Mouse (Mus musculus) heart, postnatal 36 days (tissue): ENCODE measurements around the gene Ap3d1. TPM values are rescaled to one million over a fixed set of nuclear protein-coding genes. Genes with fewer than 3 reads are reported as not detected.

Experiments used
- DNase-seq, 2 experiments: peaks; one replicate each; pipeline ENCODE4 v3.0.0; 2021 to 2022
- intact Hi-C: fragments of 180-260 bp; cut with DNase I; formaldehyde crosslinking; loops from one replicate; pipeline ENCODE4 v1.15.1; 2025
- total RNA-seq, 2 experiments: library from RNA; stranded (reverse); gene quantifications; 2 replicates each; pipeline ENCODE4 v1.2.3; 2021

Ap3d1 gene
- total RNA-seq = 10 to 100 TPM; 35.1 to 43.5 TPM

- DNase-seq = peak; percentile 97 to 98
- intact Hi-C loops = no loop called here
Observed at GRCm38 (mm10) chr10:80742180-80742978, at the start of gene Ap3d1. Gene Ap3d1 (minus strand): TSS chr10:80742264.

GRCm38 (mm10) chr10:80791476-80792174, 49.6 kb upstream of the Ap3d1 start:
- intact Hi-C loops = no loop called here
- no peak for DNase-seq

GRCm38 (mm10) chr10:80790761-80791404, 48.8 kb upstream of the Ap3d1 start:
- no peak for DNase-seq
- intact Hi-C loops = no loop called here

GRCm38 (mm10) chr10:80787517-80787916, 45.5 kb upstream of the Ap3d1 start:
- DNase-seq = no peak
- intact Hi-C loops = no loop called here

GRCm38 (mm10) chr10:80785963-80786362, 43.9 kb upstream of the Ap3d1 start:
- no peak for DNase-seq
- intact Hi-C loops = no loop called here

GRCm38 (mm10) chr10:80784871-80785270, 42.8 kb upstream of the Ap3d1 start:
- peak in 1 of 2 experiments; percentile 46 for DNase-seq
- intact Hi-C loops = no loop called here

- no peak for DNase-seq
- intact Hi-C loops = no loop called here
Observed at GRCm38 (mm10) chr10:80784302-80784701, 42.2 kb upstream of the Ap3d1 start.

- intact Hi-C loops = no loop called here
- DNase-seq = no peak
Observed at GRCm38 (mm10) chr10:80779565-80779964, 37.5 kb upstream of the Ap3d1 start.

GRCm38 (mm10) chr10:80777123-80777522, 35.1 kb upstream of the Ap3d1 start:
- intact Hi-C loops = no loop called here
- DNase-seq = no peak

- intact Hi-C loops = no loop called here
- DNase-seq = no peak
Observed at GRCm38 (mm10) chr10:80776358-80776869, 34.4 kb upstream of the Ap3d1 start.

GRCm38 (mm10) chr10:80775731-80776130, 33.7 kb upstream of the Ap3d1 start:
- intact Hi-C loops = no loop called here

GRCm38 (mm10) chr10:80774981-80775380, 32.9 kb upstream of the Ap3d1 start:
- no peak for DNase-seq
- intact Hi-C loops = loop anchor here (1.0 kb wide), 2 partner anchors 17 to 28 kb away; no protein-coding TSS in a partner anchor

More at GRCm38 (mm10) chr10:80775731-80776130, 33.7 kb upstream of the Ap3d1 start:
- DNase-seq = no peak

- intact Hi-C loops = loop anchor here (1.0 kb wide), 2 partner anchors 16 to 27 kb away; no protein-coding TSS in a partner anchor
- DNase-seq = peak; percentile 83 to 85
Observed at GRCm38 (mm10) chr10:80774549-80774948, 32.5 kb upstream of the Ap3d1 start.

GRCm38 (mm10) chr10:80773816-80774215, 31.8 kb upstream of the Ap3d1 start:
- intact Hi-C loops = loop anchor here (1.0 kb wide), 2 partner anchors 16 to 27 kb away; no protein-coding TSS in a partner anchor

GRCm38 (mm10) chr10:80768365-80768764, 26.3 kb upstream of the Ap3d1 start:
- no peak for DNase-seq
- intact Hi-C loops = no loop called here

More at GRCm38 (mm10) chr10:80773816-80774215, 31.8 kb upstream of the Ap3d1 start:
- no peak for DNase-seq

GRCm38 (mm10) chr10:80766161-80766815, 24.2 kb upstream of the Ap3d1 start:
- DNase-seq = no peak
- intact Hi-C loops = no loop called here

- intact Hi-C loops = no loop called here
- no peak for DNase-seq
Observed at GRCm38 (mm10) chr10:80765746-80766145, 23.7 kb upstream of the Ap3d1 start.

GRCm38 (mm10) chr10:80763502-80763901, 21.4 kb upstream of the Ap3d1 start:
- intact Hi-C loops = no loop called here
- DNase-seq = no peak

GRCm38 (mm10) chr10:80761821-80762220, 19.8 kb upstream of the Ap3d1 start:
- DNase-seq = no peak
- intact Hi-C loops = no loop called here
